Mouse (Mus musculus) ES-Bruce4 (cell line): Measurements from ENCODE around the gene Ccdc40. TPM values are rescaled to one million over a fixed set of nuclear protein-coding genes. Genes with fewer than 3 reads are reported as not detected.
"Not testable (repeated sequence)": the region's sequence is repeated elsewhere in the genome, so short reads cannot be mapped to it uniquely, and the experiment has no call there.

Experiments
- H3K27ac ChIP-seq: 2 replicates; pipeline ENCODE4 v1.5.1; 2012; ENCODE audit warnings: low read length, inconsistent platforms; ENCODE audit not compliant: insufficient read depth
- H3K27me3 ChIP-seq: 2 replicates; pipeline ENCODE4 v1.6.1; 2012; ENCODE audit warnings: mild to moderate bottlenecking, low read length, inconsistent platforms; ENCODE audit not compliant: control insufficient read depth, poor library complexity, insufficient read depth, severe bottlenecking
- H3K36me3 ChIP-seq: 2 replicates; pipeline ENCODE4 v1.6.1; 2012; ENCODE audit warnings: inconsistent platforms, mild to moderate bottlenecking, low read length, moderate library complexity; ENCODE audit not compliant: control insufficient read depth, poor library complexity, insufficient read depth, severe bottlenecking
- H3K4me1 ChIP-seq: one replicate; pipeline ENCODE4 v1.8.1; 2011; ENCODE audit warnings: low read length; ENCODE audit not compliant: control insufficient read depth, insufficient read depth
- H3K4me3 ChIP-seq: 2 replicates; pipeline ENCODE4 v1.5.1; 2011; ENCODE audit warnings: low read depth, mild to moderate bottlenecking, low read length
- H3K9ac ChIP-seq: 2 replicates; pipeline ENCODE4 v1.6.1; 2012; ENCODE audit warnings: low read depth, mild to moderate bottlenecking, inconsistent platforms; ENCODE audit not compliant: poor library complexity, severe bottlenecking
- H3K9me3 ChIP-seq: replicated peaks from 2 replicates; pipeline ENCODE4 v1.6.1; 2012; ENCODE audit warnings: mild to moderate bottlenecking, low read length, inconsistent platforms; ENCODE audit not compliant: control insufficient read depth, poor library complexity, insufficient read depth, severe bottlenecking
- CTCF ChIP-seq: IDR thresholded peaks from one replicate; pipeline ENCODE4 v1.8.1; 2011; ENCODE audit warnings: low read depth, low read length
- EP300 ChIP-seq: IDR thresholded peaks from 2 replicates; pipeline ENCODE4 v1.6.1; 2011; ENCODE audit warnings: low read depth, low read length; ENCODE audit not compliant: insufficient read depth
- POLR2A ChIP-seq: IDR thresholded peaks from one replicate; pipeline ENCODE4 v1.8.1; 2011; ENCODE audit warnings: low read length; ENCODE audit not compliant: insufficient read depth
- polyA plus RNA-seq: library from polyadenylated mRNA; stranded (reverse); fragments of >200 nt; gene quantifications from 2 replicates; pipeline ENCODE4 v1.2.4, GENCODE M21; 2011; ENCODE audit warnings: low read depth; ENCODE audit not compliant: missing spikeins, insufficient read depth, insufficient read length

Gene Ccdc40
- polyA plus RNA-seq, 1 experiment, result 4.1 TPM

DNA sequence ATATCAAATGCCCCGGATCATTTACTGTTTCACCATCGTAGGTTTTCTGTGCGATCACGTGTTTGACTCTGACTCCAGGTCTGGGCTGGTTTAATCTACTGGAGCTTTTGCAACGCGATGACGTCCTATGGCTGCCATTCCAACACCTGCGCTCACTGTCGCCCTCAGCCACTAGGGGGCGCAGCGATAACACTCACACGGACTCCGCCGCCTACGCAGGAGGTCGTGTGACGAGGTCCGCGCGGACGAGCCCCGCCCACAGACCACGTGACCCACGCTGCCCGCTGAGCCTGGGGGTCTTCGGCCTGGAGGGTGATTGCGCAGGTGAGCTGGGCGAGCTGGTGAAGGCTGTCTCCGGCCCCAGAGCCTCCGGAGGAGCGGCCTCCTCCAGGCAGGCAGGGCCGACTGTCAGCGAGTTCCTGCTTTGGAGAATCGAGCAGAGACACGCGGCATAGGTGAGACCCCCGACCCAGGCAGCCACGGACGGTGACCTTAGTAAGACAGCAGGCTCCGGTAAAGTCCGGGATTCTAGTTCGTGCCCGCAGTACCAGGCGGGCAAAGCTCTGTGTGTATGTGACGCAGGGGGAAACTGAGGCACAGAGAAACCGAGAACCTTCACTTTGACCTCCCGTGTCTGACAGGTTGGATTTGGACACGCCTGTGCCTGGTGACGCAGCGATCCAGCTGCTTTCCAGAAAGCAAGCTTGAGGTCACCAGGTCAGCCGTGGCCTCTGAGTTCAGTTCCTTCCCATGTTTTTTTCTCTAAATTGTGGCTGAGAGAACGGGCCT lies 39.6 kb downstream of the Ccdc40 start, which contains the start of gene Gaa:
TSS of gene Gaa (plus strand) at position 120 of the 789 bp plus-strand sequence.
- no peaks in the 10 kb centered on the region for H3K36me3 ChIP-seq
- no peak within 1 kb of the TSS for H3K27ac ChIP-seq
- TF ChIP-seq EP300 (peak; percentile 80), POLR2A (no peak), CTCF (peak; percentile 97)
- H3K9me3 ChIP-seq, result no peaks in the 10 kb centered on the region
- peak within 1 kb of the TSS; percentile 47 for H3K9ac ChIP-seq
- no peaks in the 10 kb centered on the region for H3K27me3 ChIP-seq
- peaks cover 10% of the 10 kb centered on the region for H3K4me1 ChIP-seq
- peak within 1 kb of the TSS; percentile 69 for H3K4me3 ChIP-seq

DNA sequence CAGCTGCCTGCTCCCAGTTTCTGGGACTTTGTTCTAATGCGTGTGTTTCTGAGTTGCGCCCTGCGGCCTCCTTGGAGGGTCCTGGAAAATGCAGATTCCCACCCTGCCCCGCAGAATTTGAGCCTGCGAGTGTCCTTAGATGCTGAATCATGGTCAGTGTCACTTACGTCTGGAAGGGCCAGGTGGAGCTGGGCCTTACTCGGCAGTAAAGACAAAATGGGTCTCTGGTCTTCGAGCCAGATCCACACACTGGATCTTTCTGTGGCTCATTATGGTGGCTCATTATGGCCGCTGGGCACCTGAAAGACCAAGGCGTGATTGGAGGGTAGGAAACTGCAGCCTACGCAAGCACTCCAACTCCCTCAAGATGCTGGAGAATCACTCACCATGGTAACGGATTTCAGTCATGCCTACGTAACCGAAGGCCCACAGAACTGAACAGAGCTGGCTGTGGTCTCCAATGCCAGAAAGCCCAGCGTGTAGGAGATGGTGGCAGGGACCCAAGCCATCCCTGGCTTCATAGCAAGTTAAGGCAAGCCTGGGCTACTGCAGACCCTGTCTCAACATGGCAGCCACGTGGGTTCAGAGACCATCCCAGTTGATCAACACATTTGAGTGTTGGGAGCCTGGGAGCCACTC lies 40.3 kb downstream of the Ccdc40 start:
- Histone ChIP-seq H3K27ac (no peak overlapping the region), H3K27me3 (no peaks in the 10 kb centered on the region), H3K9ac (peak overlapping the region; percentile 47), H3K4me3 (peak overlapping the region; percentile 69), H3K9me3 (no peaks in the 10 kb centered on the region), H3K36me3 (no peaks in the 10 kb centered on the region), H3K4me1 (peaks cover 10% of the 10 kb centered on the region)
- TF ChIP-seq EP300 (no peak), CTCF (no peak), POLR2A (no peak)

DNA sequence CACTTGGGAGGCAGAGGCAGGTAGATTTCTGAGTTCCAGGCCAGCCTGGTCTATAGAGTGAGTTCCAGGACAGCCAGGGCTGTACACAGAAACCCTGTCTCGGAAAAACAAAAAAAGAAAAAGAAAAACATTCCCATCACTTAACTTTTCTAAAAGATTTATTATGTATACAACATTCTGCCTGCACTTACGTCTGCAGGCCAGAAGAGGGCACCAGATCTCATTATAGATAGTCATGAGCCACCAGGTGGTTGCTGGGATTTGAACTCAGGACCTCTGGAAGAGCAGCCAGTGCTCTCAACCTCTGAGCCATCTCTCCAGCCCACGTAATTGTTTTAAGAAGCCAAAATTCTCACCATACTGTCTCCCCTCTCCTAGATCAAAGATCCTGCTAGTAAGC lies 44.1 kb downstream of the Ccdc40 start:
- not testable (repeated sequence) for H3K36me3 ChIP-seq, H3K4me1 ChIP-seq, H3K9me3 ChIP-seq, H3K27ac ChIP-seq, H3K4me3 ChIP-seq, H3K27me3 ChIP-seq, H3K9ac ChIP-seq

DNA sequence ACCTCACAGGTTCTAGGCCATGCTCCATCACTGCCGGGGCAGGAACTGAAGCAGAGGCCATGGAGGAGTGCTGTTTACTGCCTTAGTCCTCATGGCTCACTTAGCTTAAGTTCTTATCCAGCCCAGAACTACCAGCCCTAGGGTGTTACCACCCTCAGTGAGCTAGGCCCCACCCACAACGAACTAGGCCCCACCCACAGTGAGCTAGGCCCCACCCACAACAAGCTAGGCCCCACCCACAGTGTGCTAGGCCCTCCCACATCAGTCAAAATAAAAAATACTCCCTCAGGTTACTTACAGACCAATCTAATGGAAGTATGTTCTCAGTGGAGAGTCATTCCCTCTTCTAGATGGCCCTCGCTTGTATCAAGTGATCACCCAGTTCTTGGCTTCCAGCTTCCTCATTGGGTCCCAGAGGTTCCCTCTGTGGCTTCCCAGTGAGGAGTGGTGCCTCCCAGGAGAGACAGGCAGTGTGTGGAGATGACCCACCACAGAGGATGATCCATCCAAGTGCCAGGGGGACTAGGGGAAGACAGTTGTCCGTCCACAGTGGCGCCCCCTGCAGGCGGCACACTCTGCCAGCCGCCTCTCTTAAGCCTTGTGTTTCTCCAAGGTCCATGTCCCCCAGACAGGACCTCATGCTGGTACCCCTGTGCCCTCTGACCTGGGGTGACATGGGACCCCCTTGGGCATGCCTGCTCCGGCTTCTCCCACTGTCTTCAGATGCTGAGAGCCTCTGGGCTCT lies 45.0 kb downstream of the Ccdc40 start:
- no peak overlapping the region for H3K9ac ChIP-seq
- no peak overlapping the region for H3K27ac ChIP-seq
- H3K4me3 ChIP-seq, result no peak overlapping the region
- H3K36me3 ChIP-seq, result 0 out of 2 replicates have a peak, but pooled peaks cover 3% of the 10 kb centered on the region
- no peaks in the 10 kb centered on the region for H3K9me3 ChIP-seq
- H3K4me1 ChIP-seq, result peaks cover 3% of the 10 kb centered on the region
- no peaks in the 10 kb centered on the region for H3K27me3 ChIP-seq
- TF ChIP-seq EP300, result no peak
- TF ChIP-seq CTCF, result peak; percentile 71

DNA sequence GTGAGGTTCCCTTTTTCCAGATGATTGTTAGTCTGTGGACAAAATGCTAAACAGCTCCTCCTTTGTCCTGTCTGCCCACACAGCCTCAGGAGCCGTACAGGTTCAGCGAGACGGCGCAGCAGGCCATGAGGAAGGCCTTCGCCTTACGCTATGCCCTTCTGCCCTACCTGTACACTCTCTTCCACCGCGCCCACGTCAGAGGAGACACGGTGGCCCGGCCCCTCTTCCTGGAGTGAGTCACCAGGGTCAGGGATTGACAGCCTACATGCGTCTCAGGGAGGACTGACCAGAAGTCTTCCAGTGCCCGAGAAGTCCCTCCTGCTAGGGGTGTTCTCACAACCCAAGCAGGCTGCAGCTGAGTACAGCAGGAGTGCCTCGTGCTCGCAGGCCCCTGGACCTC lies 52.7 kb downstream of the Ccdc40 start:
- TF ChIP-seq POLR2A (no peak), CTCF (no peak), EP300 (no peak)
- peaks cover 7% of the 10 kb centered on the region for H3K36me3 ChIP-seq

More for the DNA sequence above, 52.7 kb downstream of the Ccdc40 start:
- Histone ChIP-seq H3K4me3 (no peak overlapping the region), H3K4me1 (no peaks in the 10 kb centered on the region), H3K27me3 (no peaks in the 10 kb centered on the region), H3K27ac (no peak overlapping the region), H3K9ac (no peak overlapping the region), H3K9me3 (no peaks in the 10 kb centered on the region)
